Mouse (Mus musculus) liver, embryonic 12.5 days (tissue): ENCODE data around the gene Msh2. TPM values are rescaled to one million over a fixed set of nuclear protein-coding genes. Genes with fewer than 3 reads are reported as not detected.
"Not testable (repeated sequence)": the region's sequence is repeated elsewhere in the genome, so short reads cannot be mapped to it uniquely, and the experiment has no call there.

ENCODE experiments used
- ATAC-seq: fragments of 200-750 bp; cut with Nextera tagmentation; 2 replicates; pipeline ENCODE4 v1.8.0; 2017; ENCODE audit warnings: moderate number of reproducible peaks, mild to moderate bottlenecking, moderate library complexity
- H3K27ac ChIP-seq: fragments of 300-500 bp; sonication (generic); 2 replicates; pipeline ENCODE4 v1.5.1; 2016; ENCODE audit warnings: mild to moderate bottlenecking
- H3K27me3 ChIP-seq: fragments of 300-500 bp; sonication (generic); replicated peaks from 2 replicates; pipeline ENCODE4 v1.6.1; 2016; ENCODE audit warnings: mild to moderate bottlenecking, moderate library complexity
- H3K36me3 ChIP-seq: fragments of 300-500 bp; sonication (generic); 2 replicates; pipeline ENCODE4 v1.6.1; 2016; ENCODE audit warnings: mild to moderate bottlenecking, moderate library complexity
- H3K4me1 ChIP-seq: fragments of 300-500 bp; sonication (generic); 2 replicates; pipeline ENCODE4 v1.6.1; 2016
- H3K4me2 ChIP-seq: fragments of 300-500 bp; sonication (generic); 2 replicates; pipeline ENCODE4 v1.6.1; 2016; ENCODE audit warnings: mild to moderate bottlenecking, moderate library complexity
- H3K4me3 ChIP-seq: fragments of 300-500 bp; sonication (generic); 2 replicates; pipeline ENCODE4 v1.5.1; 2016; ENCODE audit warnings: mild to moderate bottlenecking, moderate library complexity
- H3K9ac ChIP-seq: fragments of 300-500 bp; sonication (generic); 2 replicates; pipeline ENCODE4 v1.6.1; 2016; ENCODE audit warnings: mild to moderate bottlenecking, moderate library complexity
- H3K9me3 ChIP-seq: fragments of 300-500 bp; sonication (generic); replicated peaks from 2 replicates; pipeline ENCODE4 v1.6.1; 2016; ENCODE audit warnings: mild to moderate bottlenecking, moderate library complexity
- WGBS: fragments of 180-500 bp; shearing (Covaris S2); methylation state at CpG from one replicate; pipeline ENCODE4 v1.1.7; 2016; ENCODE audit not compliant: insufficient replicate concordance; 5-methylcytosine and 5-hydroxymethylcytosine counted together
- polyA plus RNA-seq: library from polyadenylated mRNA; unstranded; fragments of >200 nt; fragmentation: Nextera tagmentation; extraction: Ambion mirVana; gene quantifications from 2 replicates; pipeline ENCODE4 v1.2.1, GENCODE M21; 2016

The Msh2 gene
- 52.5 and 54.9 TPM in 2 replicates for polyA plus RNA-seq

DNA sequence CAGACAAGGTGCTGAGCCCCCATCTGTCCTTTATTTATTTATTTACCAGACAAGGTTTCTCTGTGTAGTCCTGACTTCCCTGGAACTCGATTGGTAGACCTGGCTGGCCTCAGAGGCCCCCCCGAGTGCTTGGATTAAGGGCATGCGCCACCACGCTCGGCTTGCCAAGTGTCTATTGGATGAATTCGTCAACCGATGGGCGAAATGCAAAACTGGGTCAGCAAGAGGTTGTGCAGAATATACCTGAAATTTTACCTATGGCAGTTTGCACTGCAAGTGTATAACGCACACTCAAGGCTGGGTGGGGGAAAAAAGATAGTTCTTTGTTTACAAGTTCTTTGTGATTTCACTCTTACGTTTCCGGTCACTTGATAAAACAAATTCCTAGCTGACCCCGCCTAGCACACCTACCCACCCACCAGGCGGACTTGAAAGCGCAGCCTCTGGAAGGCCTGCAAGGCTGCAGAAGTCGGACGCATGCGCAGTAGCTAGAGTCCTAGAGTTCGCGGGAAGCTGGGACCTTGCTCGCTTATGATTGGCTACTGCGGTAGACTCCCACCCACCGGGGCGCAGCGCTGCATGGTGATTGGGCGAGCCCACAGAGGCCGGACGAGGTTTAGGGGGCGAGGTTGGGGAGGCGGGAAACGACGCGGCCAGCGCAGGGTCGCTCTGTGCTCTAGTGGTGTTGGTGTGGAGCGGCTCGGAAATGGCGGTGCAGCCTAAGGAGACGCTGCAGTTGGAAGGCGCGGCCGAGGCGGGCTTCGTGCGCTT, at the start of gene Msh2:
Gene Msh2 (plus strand): TSS at position 441 of the 771 bp plus-strand sequence.
- peak within 1 kb of the TSS; percentile 90 for H3K9ac ChIP-seq
- H3K9me3 ChIP-seq = no peaks in the 10 kb centered on the region
- H3K4me2 ChIP-seq = peak within 1 kb of the TSS; percentile 94
- peaks cover 41% of the 10 kb centered on the region for H3K4me1 ChIP-seq
- H3K4me3 ChIP-seq = peak within 1 kb of the TSS; percentile 89
- H3K36me3 ChIP-seq = peaks cover 20% of the 10 kb centered on the region
- ATAC-seq = peak; percentile 97
- H3K27ac ChIP-seq = peak within 1 kb of the TSS; percentile 82
- H3K27me3 ChIP-seq = no peaks in the 10 kb centered on the region
- under 1% methylated on average over 44 of the region's 44 CpGs for WGBS

DNA sequence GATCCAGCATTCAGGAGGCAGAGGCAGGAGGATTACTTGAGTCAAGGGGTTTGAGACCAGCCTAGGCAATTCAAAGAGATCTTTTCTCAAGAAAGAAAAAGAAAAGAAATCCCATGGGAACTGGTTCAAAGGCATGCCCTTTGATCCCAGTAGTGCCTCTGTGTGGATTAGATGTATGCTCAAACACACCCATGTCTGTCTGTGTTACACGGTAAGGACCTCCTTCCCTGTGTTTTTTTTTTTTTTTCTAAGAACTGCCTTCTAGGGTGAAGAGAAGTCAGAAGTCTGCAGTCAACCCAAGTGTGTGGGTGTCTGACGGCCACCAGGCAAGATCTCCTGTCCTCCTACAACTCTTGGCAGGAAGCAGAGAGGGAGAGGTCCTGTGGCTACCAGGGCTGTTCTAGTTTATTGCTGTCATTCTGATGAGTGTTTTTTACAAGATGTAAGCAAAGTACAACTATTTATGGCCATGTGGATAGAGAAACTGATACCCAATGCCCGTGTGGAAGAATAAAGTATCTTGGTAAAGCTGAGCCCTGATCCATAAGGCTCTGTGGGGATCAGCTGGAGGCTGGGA, 46.5 kb upstream of the Msh2 start:
- Histone ChIP-seq H3K4me2 (no peak overlapping the region), H3K27ac (no peak overlapping the region), H3K4me3 (no peak overlapping the region), H3K36me3 (no peaks in the 10 kb centered on the region), H3K9ac (no peak overlapping the region), H3K9me3 (no peaks in the 10 kb centered on the region), H3K27me3 (no peaks in the 10 kb centered on the region), H3K4me1 (no peaks in the 10 kb centered on the region)
- ATAC-seq = no peak
- WGBS = 37% methylated on average over 3 of the region's 3 CpGs

DNA sequence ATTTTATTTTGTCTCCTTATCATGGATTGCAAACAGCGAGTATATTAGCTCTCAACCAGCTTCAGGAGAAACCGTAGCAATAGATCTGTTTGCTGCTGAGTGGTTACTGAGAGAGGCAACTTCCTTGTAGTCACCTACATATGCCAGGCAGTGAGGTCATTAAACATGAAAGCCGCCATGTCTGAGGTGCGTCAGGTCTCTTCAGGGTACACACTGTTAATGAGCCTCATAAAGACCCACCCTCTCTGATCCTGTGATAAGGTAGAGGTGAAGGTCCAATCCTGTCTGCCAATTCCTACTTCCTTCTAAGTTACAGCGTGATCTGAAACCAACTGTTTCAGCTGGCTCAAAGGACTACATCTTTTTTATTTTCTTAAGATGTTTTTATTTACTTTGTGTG, 44.0 kb upstream of the Msh2 start:
- no peaks in the 10 kb centered on the region for H3K9me3 ChIP-seq
- no peak overlapping the region for H3K4me2 ChIP-seq
- no peak overlapping the region for H3K4me3 ChIP-seq
- H3K9ac ChIP-seq = no peak overlapping the region
- peaks cover 17% of the 10 kb centered on the region; the same call in 1 of the 2 replicates for H3K27me3 ChIP-seq
- no peaks in the 10 kb centered on the region for H3K4me1 ChIP-seq
- H3K36me3 ChIP-seq = no peaks in the 10 kb centered on the region
- no peak overlapping the region for H3K27ac ChIP-seq
- WGBS = 79% methylated on average over 5 of the region's 5 CpGs
- ATAC-seq = no peak

DNA sequence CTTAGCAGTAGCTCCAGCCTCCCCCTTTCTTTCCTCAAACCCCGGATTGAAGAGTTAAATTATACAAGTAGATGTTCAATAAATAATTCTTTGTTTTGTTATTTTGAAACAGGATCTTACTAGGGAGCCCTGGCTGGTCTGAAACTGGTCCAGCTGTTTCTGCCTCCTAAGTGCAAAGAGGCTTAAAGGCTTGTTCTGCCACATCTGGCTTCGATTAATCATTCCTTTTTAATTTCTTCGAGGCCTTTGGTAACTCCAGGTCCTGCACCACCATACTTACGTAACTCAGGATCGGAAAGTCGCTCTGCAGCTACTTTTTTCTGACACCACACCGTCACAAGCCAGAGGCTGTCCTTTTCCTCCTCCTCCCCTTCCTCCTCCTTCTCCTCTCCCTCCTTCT, 43.4 kb upstream of the Msh2 start:
- WGBS = 64% methylated on average over 7 of the region's 7 CpGs
- Histone ChIP-seq H3K4me3 (no peak overlapping the region), H3K27me3 (peaks cover 19% of the 10 kb centered on the region; the same call in 1 of the 2 replicates), H3K36me3 (no peaks in the 10 kb centered on the region), H3K9me3 (no peaks in the 10 kb centered on the region), H3K27ac (no peak overlapping the region), H3K4me2 (no peak overlapping the region), H3K4me1 (no peaks in the 10 kb centered on the region), H3K9ac (no peak overlapping the region)
- ATAC-seq = no peak

DNA sequence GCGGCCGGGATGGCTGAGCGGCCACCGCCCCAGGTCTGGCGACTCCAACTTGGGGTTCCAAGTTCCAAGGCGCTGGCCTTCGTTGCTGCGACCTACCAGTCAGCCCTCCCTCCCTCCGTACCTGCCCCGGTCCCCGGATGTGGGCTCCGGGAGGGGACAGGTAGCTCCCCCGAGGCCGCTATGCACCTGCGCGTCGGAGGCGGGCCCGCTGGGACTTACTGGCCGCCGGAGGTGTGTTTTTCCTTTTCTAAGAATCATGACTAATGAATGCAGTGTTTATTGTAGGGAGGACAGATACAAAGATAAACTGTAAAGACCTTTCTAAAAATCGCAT, 35.1 kb upstream of the Msh2 start:
- Histone ChIP-seq H3K9ac (peak overlapping the region; percentile 52), H3K4me3 (peak overlapping the region; percentile 61), H3K4me2 (peak overlapping the region; percentile 85), H3K4me1 (peaks cover 11% of the 10 kb centered on the region), H3K27ac (no peak overlapping the region), H3K36me3 (no peaks in the 10 kb centered on the region), H3K27me3 (peaks cover 81% of the 10 kb centered on the region), H3K9me3 (no peaks in the 10 kb centered on the region)
- 10% methylated on average over 21 of the region's 22 CpGs for WGBS
- no peak for ATAC-seq

DNA sequence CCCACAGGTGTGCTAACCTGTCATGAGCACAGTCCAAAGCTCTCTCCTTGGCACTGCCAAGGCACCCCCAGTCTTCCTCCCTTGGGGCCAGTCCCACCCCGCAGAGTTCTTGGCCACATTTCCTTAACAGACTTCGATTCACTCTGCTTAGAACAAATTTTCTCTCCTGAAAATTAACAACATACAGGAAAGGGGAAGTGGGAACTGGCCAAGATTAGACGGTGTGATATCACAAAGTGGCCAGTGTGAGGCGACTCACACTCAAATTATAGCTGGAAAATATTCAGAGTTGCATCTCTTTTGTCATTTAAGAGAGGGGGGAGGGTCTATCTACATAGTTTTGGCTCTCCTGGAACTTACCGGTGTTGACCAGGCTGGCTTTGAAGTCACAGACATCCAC, 32.9 kb upstream of the Msh2 start:
- 35% methylated on average over 5 of the region's 5 CpGs for WGBS
- Histone ChIP-seq H3K4me3 (no peak overlapping the region), H3K4me2 (no peak overlapping the region), H3K27me3 (peaks cover 62% of the 10 kb centered on the region), H3K27ac (no peak overlapping the region), H3K9me3 (no peaks in the 10 kb centered on the region), H3K4me1 (peaks cover 11% of the 10 kb centered on the region), H3K9ac (no peak overlapping the region), H3K36me3 (no peaks in the 10 kb centered on the region)
- no peak for ATAC-seq

DNA sequence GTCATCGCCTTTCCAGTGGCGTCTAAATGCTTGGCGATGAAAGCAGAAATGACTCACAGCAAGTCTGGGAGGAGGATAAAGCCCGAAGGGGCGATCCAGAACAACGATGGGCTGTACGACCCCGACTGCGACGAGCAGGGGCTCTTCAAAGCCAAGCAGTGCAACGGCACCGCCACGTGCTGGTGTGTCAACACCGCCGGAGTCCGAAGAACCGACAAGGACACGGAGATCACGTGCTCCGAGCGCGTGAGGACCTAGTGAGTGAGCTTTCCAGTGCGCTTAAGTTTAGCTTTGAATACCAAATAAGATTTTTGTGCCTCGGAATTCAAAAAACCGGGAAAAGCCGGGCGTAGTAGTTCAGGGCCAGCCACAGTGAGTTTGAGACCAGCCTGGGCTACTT, 31.9 kb upstream of the Msh2 start:
- no peak overlapping the region for H3K27ac ChIP-seq
- no peak for ATAC-seq
- WGBS = 84% methylated on average over 27 of the region's 27 CpGs

DNA sequence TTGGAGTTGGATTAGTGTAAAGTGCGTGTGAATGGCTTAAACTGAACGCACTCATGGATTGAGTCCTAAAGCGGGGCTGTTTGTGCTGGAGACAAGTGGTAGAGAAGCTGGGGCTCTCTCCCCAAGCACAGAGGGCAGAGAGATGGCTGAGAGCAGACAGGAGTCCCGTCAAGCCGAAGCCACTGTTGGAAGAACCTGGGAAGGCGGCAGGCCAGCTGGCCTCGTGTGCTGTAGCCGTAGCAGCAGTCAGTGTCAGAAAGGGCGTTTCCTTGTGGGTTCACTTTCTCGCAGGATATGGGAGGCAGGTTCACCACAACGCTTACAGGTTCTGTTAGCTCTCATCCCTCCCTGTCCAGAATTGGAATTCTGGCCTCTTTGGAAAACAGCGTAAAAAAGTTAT, 31.1 kb upstream of the Msh2 start:
- Histone ChIP-seq H3K4me3 (no peak overlapping the region), H3K9me3 (no peaks in the 10 kb centered on the region), H3K4me2 (no peak overlapping the region), H3K36me3 (no peaks in the 10 kb centered on the region), H3K27ac (no peak overlapping the region), H3K4me1 (peaks cover 10% of the 10 kb centered on the region), H3K9ac (no peak overlapping the region), H3K27me3 (peaks cover 44% of the 10 kb centered on the region)
- ATAC-seq = no peak
- WGBS = 76% methylated on average over 12 of the region's 12 CpGs

More for the DNA sequence above, 31.9 kb upstream of the Msh2 start:
- no peaks in the 10 kb centered on the region for H3K9me3 ChIP-seq
- no peaks in the 10 kb centered on the region for H3K36me3 ChIP-seq
- H3K4me2 ChIP-seq = no peak overlapping the region
- H3K9ac ChIP-seq = no peak overlapping the region
- H3K27me3 ChIP-seq = peaks cover 52% of the 10 kb centered on the region
- peaks cover 11% of the 10 kb centered on the region for H3K4me1 ChIP-seq
- H3K4me3 ChIP-seq = no peak overlapping the region

DNA sequence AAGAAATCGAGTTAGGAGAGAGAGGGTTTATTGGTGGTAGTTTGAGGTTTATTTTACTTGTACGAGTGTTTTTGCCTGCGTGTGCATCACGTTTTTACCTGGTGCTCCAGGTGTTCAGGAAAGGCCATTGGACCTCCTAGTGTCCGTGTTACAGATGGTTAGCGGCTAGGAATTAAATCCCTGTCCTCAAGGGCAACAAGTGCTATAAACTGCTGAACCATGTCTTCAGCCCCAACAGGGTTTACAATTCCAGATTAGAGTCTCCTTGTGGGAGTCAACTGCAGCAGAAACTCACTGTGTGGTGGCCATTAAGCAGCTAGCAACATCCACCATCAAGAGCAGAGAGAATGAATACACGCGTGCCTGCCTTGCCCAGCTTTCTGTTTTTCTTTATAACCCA, 29.4 kb upstream of the Msh2 start:
- no peak for ATAC-seq
- Histone ChIP-seq H3K36me3 (no peaks in the 10 kb centered on the region), H3K9ac (no peak overlapping the region), H3K4me3 (no peak overlapping the region), H3K4me1 (no peaks in the 10 kb centered on the region), H3K4me2 (no peak overlapping the region), H3K27ac (no peak overlapping the region), H3K9me3 (no peaks in the 10 kb centered on the region), H3K27me3 (peaks cover 27% of the 10 kb centered on the region)
- WGBS = 77% methylated on average over 8 of the region's 8 CpGs

DNA sequence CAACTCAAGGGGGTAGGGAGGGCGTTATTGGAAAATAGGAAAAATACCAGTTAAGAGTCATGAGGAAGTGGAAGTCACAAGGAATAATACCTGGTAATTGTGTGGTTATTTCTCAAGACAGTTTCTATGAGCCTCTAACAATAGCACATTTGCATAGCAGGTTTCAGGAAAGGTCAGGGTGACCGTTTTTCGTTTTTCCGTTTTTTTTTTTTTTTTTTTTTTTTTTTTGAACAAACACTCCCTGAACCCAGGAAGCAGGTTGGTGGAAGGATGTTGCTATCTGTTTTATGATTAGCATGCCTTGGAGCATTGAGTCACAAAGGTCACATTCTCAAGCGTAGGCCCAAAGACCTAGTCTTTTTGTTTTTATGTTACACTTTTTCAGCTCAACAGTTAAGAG, 16.5 kb upstream of the Msh2 start:
- H3K27me3 ChIP-seq, H3K9me3 ChIP-seq, H3K4me1 ChIP-seq, H3K36me3 ChIP-seq, H3K27ac ChIP-seq, ATAC-seq, H3K4me3 ChIP-seq, H3K4me2 ChIP-seq, H3K9ac ChIP-seq: not testable (repeated sequence)
- WGBS = 72% methylated on average over 5 of the region's 5 CpGs

DNA sequence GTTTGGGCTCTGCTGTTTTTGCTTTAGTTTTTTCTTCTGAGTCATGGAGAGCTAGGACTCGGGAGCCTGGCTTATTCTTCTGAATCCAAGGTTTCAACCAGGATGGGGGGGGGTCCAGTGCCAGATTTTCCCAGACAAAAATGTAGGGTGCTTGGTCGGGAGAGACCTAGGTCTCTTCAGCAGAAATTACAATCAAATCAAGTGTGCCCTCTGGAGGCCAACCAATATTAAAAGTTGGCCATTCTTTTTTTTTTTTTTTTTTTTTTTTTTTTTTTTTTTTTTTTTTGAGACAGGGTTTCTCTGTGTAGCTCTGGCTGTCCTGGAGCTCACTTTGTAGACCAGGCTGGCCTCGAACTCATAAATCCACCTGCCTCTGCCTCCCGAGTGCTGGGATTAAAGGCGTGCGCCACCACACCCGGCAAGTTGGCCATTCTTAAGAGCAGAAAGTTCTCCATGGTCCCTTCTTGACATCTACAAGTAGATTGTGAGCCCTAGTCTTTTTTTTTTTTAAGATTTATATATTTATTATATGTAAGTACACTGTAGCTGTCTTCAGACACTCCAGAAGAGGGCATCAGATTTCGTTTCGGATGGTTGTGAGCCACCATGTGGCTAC, 10.1 kb upstream of the Msh2 start:
- H3K27me3 ChIP-seq, H3K9ac ChIP-seq, H3K9me3 ChIP-seq, H3K36me3 ChIP-seq, H3K27ac ChIP-seq, H3K4me2 ChIP-seq, H3K4me1 ChIP-seq, ATAC-seq, H3K4me3 ChIP-seq: not testable (repeated sequence)
- 77% methylated on average over 9 of the region's 9 CpGs for WGBS

DNA sequence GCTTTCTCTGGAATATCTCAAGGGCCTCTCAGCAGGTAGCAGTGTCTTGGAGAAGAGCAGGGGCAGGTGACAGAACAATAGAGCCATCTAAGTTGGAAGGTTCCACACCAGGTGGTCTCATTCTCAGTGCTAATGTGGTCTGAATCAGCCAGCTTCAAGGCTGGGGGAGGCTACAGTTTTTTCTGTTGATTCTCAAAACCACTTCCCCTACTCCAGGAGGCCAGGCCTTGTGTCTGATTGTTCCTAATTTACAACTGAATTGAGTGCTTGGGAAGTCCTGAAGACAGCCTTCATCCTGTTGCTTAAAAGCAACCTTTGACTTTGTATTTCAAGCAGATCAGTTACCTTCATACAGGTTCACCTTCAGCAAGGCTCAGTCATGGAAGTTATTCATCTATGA, 7.9 kb upstream of the Msh2 start:
- no peaks in the 10 kb centered on the region for H3K9me3 ChIP-seq
- H3K9ac ChIP-seq = no peak overlapping the region
- H3K27ac ChIP-seq = no peak overlapping the region
- ATAC-seq = no peak
- H3K4me3 ChIP-seq = no peak overlapping the region
- no peaks in the 10 kb centered on the region for H3K36me3 ChIP-seq
- H3K4me1 ChIP-seq = no peaks in the 10 kb centered on the region
- no peaks in the 10 kb centered on the region for H3K27me3 ChIP-seq
- H3K4me2 ChIP-seq = no peak overlapping the region
